Mouse (Mus musculus): ENCODE data around the gene Ppp4r2.

DNA sequence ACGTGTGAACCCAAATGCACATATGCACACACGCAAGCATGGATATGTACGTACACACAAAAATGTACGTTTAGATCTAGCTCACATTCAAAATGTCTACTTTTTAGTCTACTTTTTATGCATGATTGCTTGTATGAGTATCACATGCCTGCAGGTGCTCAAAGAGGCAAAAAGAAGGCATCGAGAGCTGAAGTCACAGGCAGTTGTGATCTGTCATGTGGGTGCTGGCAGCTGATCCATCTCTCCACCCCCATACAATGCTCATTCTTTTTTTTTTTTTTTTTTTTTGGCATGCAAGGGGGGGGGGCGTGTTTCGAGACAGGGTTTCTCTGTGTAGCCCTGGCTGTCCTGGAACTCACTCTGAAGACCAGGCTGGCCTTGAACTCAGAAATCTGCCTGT is 4.9 kb upstream of the Ppp4r2 start:
- TF ChIP-seq CTCF (IDR thresholded peaks at IDR 0.05; ENCODE audit: borderline replicate concordance, insufficient read depth, low read length) (no peak), POLR2A (IDR thresholded peaks at IDR 0.05; ENCODE audit: low read depth, low read length) (no peak)
